Mouse (Mus musculus) lung, postnatal 0 days (tissue): ENCODE measurements around the gene Nckap5. TPM values are rescaled to one million over a fixed set of nuclear protein-coding genes. Genes with fewer than 3 reads are reported as not detected.

ENCODE experiments used
- ATAC-seq: fragments of 200-750 bp; cut with Nextera tagmentation; 2 replicates; pipeline ENCODE4 v1.8.0; 2017; ENCODE audit warnings: moderate library complexity
- DNase-seq: peaks from one replicate; pipeline ENCODE4 v3.0.0-alpha.2; 2016; ENCODE audit warnings: low spot score
- H3K27ac ChIP-seq: fragments of 300-500 bp; sonication (generic); 2 replicates; pipeline ENCODE4 v1.5.1; 2014; ENCODE audit warnings: antibody characterized with exemption, mild to moderate bottlenecking, low read length, mixed read lengths
- H3K27me3 ChIP-seq: fragments of 300-500 bp; sonication (generic); replicated peaks from 2 replicates; pipeline ENCODE4 v1.6.1; 2014; ENCODE audit warnings: low read length, mixed read lengths; ENCODE audit not compliant: insufficient read depth
- H3K36me3 ChIP-seq: fragments of 300-500 bp; sonication (generic); 2 replicates; pipeline ENCODE4 v1.6.1; 2014; ENCODE audit warnings: low read length, mixed read lengths; ENCODE audit not compliant: insufficient read depth
- H3K4me1 ChIP-seq: fragments of 300-500 bp; sonication (generic); 2 replicates; pipeline ENCODE4 v1.6.1; 2014; ENCODE audit warnings: antibody characterized with exemption, low read depth, low read length, mixed read lengths; ENCODE audit not compliant: insufficient read depth
- H3K4me2 ChIP-seq: fragments of 300-500 bp; sonication (generic); replicated peaks from 2 replicates; pipeline ENCODE4 v1.6.1; 2014; ENCODE audit warnings: low read depth, mild to moderate bottlenecking, low read length, moderate library complexity, mixed read lengths
- H3K4me3 ChIP-seq: fragments of 300-500 bp; sonication (generic); 2 replicates; pipeline ENCODE4 v1.5.1; 2014; ENCODE audit warnings: low read depth, low read length
- H3K9ac ChIP-seq: fragments of 300-500 bp; sonication (generic); replicated peaks from 2 replicates; pipeline ENCODE4 v1.6.1; 2014; ENCODE audit warnings: low read depth, mild to moderate bottlenecking
- H3K9me3 ChIP-seq: fragments of 300-500 bp; sonication (generic); 2 replicates; pipeline ENCODE4 v1.6.1; 2016; ENCODE audit warnings: low read length, mixed read lengths
- CTCF ChIP-seq: IDR thresholded peaks from 2 replicates; pipeline ENCODE4 v1.5.1; 2016; ENCODE audit warnings: antibody characterized with exemption, mild to moderate bottlenecking
- EP300 ChIP-seq: IDR thresholded peaks from 2 replicates; pipeline ENCODE4 v1.6.1; 2016; ENCODE audit warnings: antibody characterized with exemption, mild to moderate bottlenecking, control low read depth
- WGBS: fragments of 180-500 bp; shearing (Covaris S2); extraction: QIAGEN DNeasy Blood & Tissue Kit; methylation state at CpG from one replicate; pipeline ENCODE4 v1.1.7; 2014; 5-methylcytosine and 5-hydroxymethylcytosine counted together
- polyA plus RNA-seq: library from polyadenylated mRNA; unstranded; fragments of >200 nt; fragmentation: Nextera tagmentation; extraction: Ambion mirVana; gene quantifications from 2 replicates; pipeline ENCODE4 v1.2.1, GENCODE M21; 2015

Nckap5 gene
- polyA plus RNA-seq, 1 experiment from 2014 or later: 26.0 TPM

- ATAC-seq (no peak), DNase-seq (no peak)
- Histone ChIP-seq H3K4me3 (no peak overlapping the region), H3K4me2 (no peak overlapping the region), H3K4me1 (no peaks in the 10 kb centered on the region), H3K36me3 (no peaks in the 10 kb centered on the region), H3K9ac (no peak overlapping the region), H3K27ac (no peak overlapping the region), H3K9me3 (no peaks in the 10 kb centered on the region), H3K27me3 (no peaks in the 10 kb centered on the region)
- no peak for TF ChIP-seq EP300
- TF ChIP-seq CTCF: no peak
- 74% methylated on average over 6 of the region's 6 CpGs for WGBS
Measured at GRCm38 (mm10) chr1:126364556-126364955, 466.0 kb downstream of the Nckap5 start.

DNA sequence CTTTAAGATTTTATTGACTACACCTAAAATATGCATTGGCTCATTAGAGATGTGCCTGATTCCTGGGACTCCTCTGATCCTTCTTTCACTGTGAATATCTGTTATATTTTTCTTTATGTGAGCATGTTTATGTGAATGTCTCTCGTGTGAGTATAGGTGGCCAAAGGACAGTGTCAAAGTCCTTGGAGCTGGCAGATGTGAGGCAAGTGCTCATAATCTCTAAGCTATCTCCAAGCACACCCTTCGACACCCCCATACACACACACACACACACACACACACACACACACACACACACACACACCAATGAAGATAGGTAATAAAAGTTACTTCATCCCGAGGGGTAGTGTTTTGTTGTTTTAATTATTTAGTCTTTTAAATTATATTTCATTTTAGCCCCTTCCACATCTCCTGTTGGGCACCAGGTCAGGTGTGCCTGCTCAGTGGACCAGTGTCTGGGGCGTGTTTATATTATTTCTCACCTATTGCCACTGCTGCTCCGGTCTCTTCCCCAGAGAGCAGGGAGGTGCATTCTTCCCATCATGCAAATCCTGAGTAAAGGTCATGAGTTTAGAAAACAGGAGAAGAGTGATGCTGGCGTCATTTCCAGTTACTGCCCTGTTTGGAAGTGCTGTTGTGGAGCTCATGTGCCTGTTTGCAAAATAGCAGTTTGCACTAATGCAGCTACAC lies 469.9 kb downstream of the Nckap5 start:
- TF ChIP-seq EP300 (no peak), CTCF (no peak)
- Histone ChIP-seq H3K36me3 (no peaks in the 10 kb centered on the region), H3K9ac (no peak overlapping the region), H3K4me1 (no peaks in the 10 kb centered on the region), H3K4me2 (no peak overlapping the region), H3K27me3 (no peaks in the 10 kb centered on the region), H3K4me3 (no peak overlapping the region), H3K9me3 (no peaks in the 10 kb centered on the region), H3K27ac (no peak overlapping the region)
- 77% methylated on average over 6 of the region's 6 CpGs for WGBS
- ATAC-seq: no peak
- no peak for DNase-seq

GRCm38 (mm10) chr1:126360111-126360510 lies 470.5 kb downstream of the Nckap5 start:
- no peak for TF ChIP-seq EP300
- Histone ChIP-seq H3K27me3 (no peaks in the 10 kb centered on the region), H3K9ac (no peak overlapping the region), H3K4me2 (no peak overlapping the region), H3K4me1 (no peaks in the 10 kb centered on the region), H3K4me3 (no peak overlapping the region), H3K27ac (no peak overlapping the region), H3K36me3 (no peaks in the 10 kb centered on the region), H3K9me3 (no peaks in the 10 kb centered on the region)
- WGBS: 89% methylated on average over 3 of the region's 3 CpGs
- DNase-seq (no peak), ATAC-seq (no peak)

DNA sequence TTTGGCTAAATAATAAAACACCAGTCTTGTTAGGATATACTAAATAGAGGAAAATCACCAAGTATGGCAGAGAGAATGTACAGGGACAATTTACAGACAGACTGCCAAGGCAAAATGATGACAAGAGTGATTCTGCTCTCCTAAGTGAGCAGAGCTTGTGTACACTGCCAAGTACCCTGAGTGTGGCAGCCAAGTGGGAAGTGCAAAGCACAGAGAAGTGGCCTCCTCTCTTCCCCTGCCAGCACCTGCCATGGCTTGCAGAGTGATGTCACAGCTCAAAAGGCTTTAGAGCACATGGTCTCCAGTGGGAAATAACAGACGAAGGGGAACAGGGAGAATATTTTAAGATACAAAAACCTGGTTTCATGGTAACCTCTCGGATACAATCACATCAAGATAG lies 488.8 kb downstream of the Nckap5 start:
- Histone ChIP-seq H3K27ac (no peak overlapping the region), H3K36me3 (no peaks in the 10 kb centered on the region), H3K4me3 (no peak overlapping the region), H3K4me2 (no peak overlapping the region), H3K4me1 (no peaks in the 10 kb centered on the region), H3K9me3 (no peaks in the 10 kb centered on the region), H3K9ac (no peak overlapping the region), H3K27me3 (no peaks in the 10 kb centered on the region)
- DNase-seq (peak; percentile 54), ATAC-seq (peak; percentile 78)
- no peak for TF ChIP-seq CTCF
- no peak for TF ChIP-seq EP300
- 75% methylated on average over 2 of the region's 2 CpGs for WGBS

- Histone ChIP-seq H3K4me2 (no peak overlapping the region), H3K9ac (no peak overlapping the region), H3K36me3 (no peaks in the 10 kb centered on the region), H3K27ac (no peak overlapping the region), H3K4me1 (no peaks in the 10 kb centered on the region), H3K27me3 (no peaks in the 10 kb centered on the region), H3K9me3 (no peaks in the 10 kb centered on the region), H3K4me3 (no peak overlapping the region)
- 64% methylated on average over 3 of the region's 3 CpGs for WGBS
- TF ChIP-seq CTCF (no peak), EP300 (no peak)
- DNase-seq (no peak), ATAC-seq (no peak)
Measured at GRCm38 (mm10) chr1:126339250-126339649, 491.3 kb downstream of the Nckap5 start.

DNA sequence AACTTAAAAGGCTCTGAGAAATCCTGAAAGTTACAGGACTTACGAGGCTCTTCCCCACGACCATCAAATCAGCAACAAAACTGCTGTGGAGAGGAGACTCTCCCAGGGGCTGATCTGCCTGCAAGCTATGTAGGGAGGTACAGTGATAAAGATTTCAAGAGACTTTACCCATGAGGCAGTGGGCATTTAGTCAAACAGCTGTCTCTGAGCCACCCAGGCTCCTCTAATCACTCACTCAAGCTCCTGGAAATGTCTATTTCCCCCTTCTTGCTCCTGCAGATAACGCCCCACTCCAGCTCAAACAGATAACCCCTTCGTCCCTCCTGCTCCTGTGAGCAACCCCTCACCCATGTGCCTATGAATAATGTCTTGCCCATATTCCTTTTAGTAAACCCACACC lies 496.4 kb downstream of the Nckap5 start:
- H3K27me3 ChIP-seq: no peaks in the 10 kb centered on the region
- H3K36me3 ChIP-seq: no peaks in the 10 kb centered on the region
- DNase-seq (no peak), ATAC-seq (no peak)
- no peak overlapping the region for H3K27ac ChIP-seq
- no peaks in the 10 kb centered on the region for H3K9me3 ChIP-seq
- H3K4me1 ChIP-seq: no peaks in the 10 kb centered on the region
- H3K4me2 ChIP-seq: no peak overlapping the region
- H3K4me3 ChIP-seq: no peak overlapping the region
- no peak overlapping the region for H3K9ac ChIP-seq
- TF ChIP-seq CTCF (no peak), EP300 (no peak)
- 69% methylated on average over 4 of the region's 4 CpGs for WGBS

- H3K4me1 ChIP-seq: no peaks in the 10 kb centered on the region
- WGBS: 52% methylated on average over 2 of the region's 2 CpGs
Measured at GRCm38 (mm10) chr1:126332026-126332425, 498.6 kb downstream of the Nckap5 start.

More at GRCm38 (mm10) chr1:126332026-126332425, 498.6 kb downstream of the Nckap5 start:
- Histone ChIP-seq H3K4me3 (no peak overlapping the region), H3K9ac (no peak overlapping the region), H3K27ac (no peak overlapping the region), H3K27me3 (no peaks in the 10 kb centered on the region), H3K4me2 (no peak overlapping the region), H3K36me3 (no peaks in the 10 kb centered on the region), H3K9me3 (no peaks in the 10 kb centered on the region)
- TF ChIP-seq EP300: no peak
- TF ChIP-seq CTCF: no peak
- DNase-seq (peak; percentile 29), ATAC-seq (no peak)
